ENCODE assay signal across 8 mouse cellular contexts in the genomic region with DNA sequence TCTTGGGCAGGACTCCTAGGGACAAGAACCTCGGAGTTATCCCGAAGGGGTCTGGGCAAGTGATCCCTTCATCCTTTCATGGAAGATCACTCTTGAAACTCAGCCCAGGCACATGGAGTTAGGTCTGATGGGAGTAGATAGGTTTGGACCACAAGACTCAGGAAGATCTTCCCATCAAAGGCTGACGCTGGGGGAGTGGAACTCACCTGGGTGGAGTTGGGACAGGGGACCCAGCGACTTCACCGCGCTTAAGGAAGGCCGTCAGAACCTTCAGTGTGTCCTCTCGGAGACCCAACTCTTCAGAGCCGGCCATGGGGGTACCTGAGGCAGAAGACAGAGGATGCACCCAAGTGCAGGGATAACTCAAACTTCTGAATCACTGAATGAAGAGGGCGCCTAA. TPM values are rescaled to one million over a fixed set of nuclear protein-coding genes. Genes with fewer than 3 reads are reported as not detected.
DNase-seq lines count a peak whose midpoint lies in the region; ATAC-seq and TF ChIP-seq lines count a peak whose summit lies in the region.

No protein-coding gene starts in this region.

- peaks cover 68% of the 10 kb centered on the region for H3K36me3 ChIP-seq in heart, embryonic 12.5 days
- peaks cover 10% of the 10 kb centered on the region for H3K36me3 ChIP-seq in ES-Bruce4 (ENCODE audit: control insufficient read depth, insufficient read depth, low read length, poor library complexity, severe bottlenecking)
- H3K36me3 ChIP-seq in forebrain, embryonic 16.5 days (ENCODE audit: control insufficient read depth, insufficient read depth): peaks cover 13% of the 10 kb centered on the region
- peaks cover 64% of the 10 kb centered on the region for H3K36me3 ChIP-seq in liver, embryonic 15.5 days (replicated peaks)

- no peak for ATAC-seq in heart, embryonic 12.5 days (ENCODE audit: insufficient number of reproducible peaks, low FRiP score)
- no peak for ATAC-seq in forebrain, embryonic 16.5 days
- no peak for ATAC-seq in liver, embryonic 15.5 days (ENCODE audit: insufficient read depth)

- no peaks in the 10 kb centered on the region for H3K9me3 ChIP-seq in heart, embryonic 12.5 days (replicated peaks)
- H3K9me3 ChIP-seq in ES-Bruce4 (replicated peaks; ENCODE audit: control insufficient read depth, insufficient read depth, low read length, poor library complexity, severe bottlenecking): no peaks in the 10 kb centered on the region
- H3K9me3 ChIP-seq in forebrain, embryonic 16.5 days (ENCODE audit: control insufficient read depth, low read length): no peaks in the 10 kb centered on the region
- H3K9me3 ChIP-seq in liver, embryonic 15.5 days (replicated peaks): no peaks in the 10 kb centered on the region

- H3K4me3 ChIP-seq in heart, embryonic 12.5 days: peak overlapping the region; percentile 60
- H3K4me3 ChIP-seq in ES-Bruce4 (ENCODE audit: low read depth, low read length): peak overlapping the region; percentile 82
- peak overlapping the region; percentile 59 for H3K4me3 ChIP-seq in forebrain, embryonic 16.5 days (replicated peaks; ENCODE audit: low read length)
- peak overlapping the region; percentile 67 for H3K4me3 ChIP-seq in liver, embryonic 15.5 days (replicated peaks)
- H3K4me3 ChIP-seq in cerebellum, adult 2 months (replicated peaks; ENCODE audit: insufficient read depth, low read depth, low read length): no peak overlapping the region

- WGBS in heart, embryonic 12.5 days: 14% methylated on average over 10 of the region's 10 CpGs
- WGBS in forebrain, embryonic 16.5 days: 10% methylated on average over 10 of the region's 10 CpGs
- 13% methylated on average over 10 of the region's 10 CpGs for WGBS in liver, embryonic 15.5 days (ENCODE audit: insufficient replicate concordance)
- WGBS in cerebellum, adult 2 months: 8% methylated on average over 10 of the region's 10 CpGs

- TF ChIP-seq CTCF in ES-Bruce4 (IDR thresholded peaks at IDR 0.05; ENCODE audit: low read depth, low read length): no peak
- TF ChIP-seq CTCF in cerebellum, adult 2 months (IDR thresholded peaks at IDR 0.05; ENCODE audit: borderline replicate concordance, insufficient read depth, low read depth, low read length): no peak

- H3K9ac ChIP-seq in heart, embryonic 12.5 days: peak overlapping the region; percentile 87
- H3K9ac ChIP-seq in ES-Bruce4 (ENCODE audit: low read depth, poor library complexity, severe bottlenecking): peak overlapping the region; percentile 57
- peak overlapping the region; percentile 30 for H3K9ac ChIP-seq in forebrain, embryonic 16.5 days (replicated peaks; ENCODE audit: low read depth, low read length)
- H3K9ac ChIP-seq in liver, embryonic 15.5 days: peak overlapping the region; percentile 72

- no peaks in the 10 kb centered on the region for H3K27me3 ChIP-seq in heart, embryonic 12.5 days (replicated peaks)
- no peaks in the 10 kb centered on the region for H3K27me3 ChIP-seq in ES-Bruce4 (ENCODE audit: control insufficient read depth, insufficient read depth, low read length, poor library complexity, severe bottlenecking)
- no peaks in the 10 kb centered on the region for H3K27me3 ChIP-seq in forebrain, embryonic 16.5 days (replicated peaks; ENCODE audit: control insufficient read depth, insufficient read depth, low read length)
- H3K27me3 ChIP-seq in liver, embryonic 15.5 days: no peaks in the 10 kb centered on the region
- no peaks in the 10 kb centered on the region for H3K27me3 ChIP-seq in cerebellum, adult 2 months (ENCODE audit: control insufficient read depth, insufficient read depth, low read length)

- peaks cover 43% of the 10 kb centered on the region for H3K4me1 ChIP-seq in heart, embryonic 12.5 days (replicated peaks)
- H3K4me1 ChIP-seq in ES-Bruce4 (ENCODE audit: control insufficient read depth, insufficient read depth, low read length): no peaks in the 10 kb centered on the region
- peaks cover 22% of the 10 kb centered on the region for H3K4me1 ChIP-seq in forebrain, embryonic 16.5 days (replicated peaks; ENCODE audit: control insufficient read depth, insufficient read depth, low read length)
- peaks cover 43% of the 10 kb centered on the region for H3K4me1 ChIP-seq in liver, embryonic 15.5 days (replicated peaks)
- peaks cover 7% of the 10 kb centered on the region for H3K4me1 ChIP-seq in cerebellum, adult 2 months (ENCODE audit: control insufficient read depth, insufficient read depth, low read length)

- H3K27ac ChIP-seq in heart, embryonic 12.5 days (ENCODE audit: poor library complexity, severe bottlenecking): peak overlapping the region; percentile 74; the same call in 1 of the 2 replicates
- 0 out of 2 replicates have a peak overlapping the region, but pooled peaks have one; percentile 10 for H3K27ac ChIP-seq in ES-Bruce4 (ENCODE audit: insufficient read depth, low read length)
- no peak overlapping the region for H3K27ac ChIP-seq in forebrain, embryonic 16.5 days (ENCODE audit: low read length)
- peak overlapping the region; percentile 93 for H3K27ac ChIP-seq in liver, embryonic 15.5 days (replicated peaks)
- H3K27ac ChIP-seq in cerebellum, adult 2 months (ENCODE audit: insufficient read depth, low read length): no peak overlapping the region

- no peak for DNase-seq in heart, adult 18-20 months
- DNase-seq in cerebellum, adult 2 months: no peak
- no peak for DNase-seq in gastrocnemius, postnatal 10 days
- no peak for DNase-seq in layer of hippocampus, postnatal 25 days (ENCODE audit: extremely low spot score in 1 of 2, low spot score in 1 of 2)

- peak overlapping the region; percentile 83 for H3K4me2 ChIP-seq in heart, embryonic 12.5 days
- H3K4me2 ChIP-seq in forebrain, embryonic 16.5 days (ENCODE audit: low read length): peak overlapping the region; percentile 58
- peak overlapping the region; percentile 92 for H3K4me2 ChIP-seq in liver, embryonic 15.5 days

- no peak for TF ChIP-seq POLR2A in ES-Bruce4 (IDR thresholded peaks at IDR 0.05; ENCODE audit: insufficient read depth, low read length)
- no peak for TF ChIP-seq POLR2A in cerebellum, adult 2 months (IDR thresholded peaks at IDR 0.05; ENCODE audit: borderline replicate concordance, insufficient read depth, low read length)

- no peak for TF ChIP-seq EP300 in ES-Bruce4 (IDR thresholded peaks at IDR 0.05; ENCODE audit: insufficient read depth, low read depth, low read length)

RNA-seq across cellular contexts. Expression of a gene that starts 0.8 kb away (rescaled TPM):
- 59.5 and 60.8 TPM in 2 replicates for polyA plus RNA-seq in heart, embryonic 12.5 days (2016; fragmentation: Nextera tagmentation; extraction: Ambion mirVana)
- 10 to 100 TPM; 21.3 to 29.5 TPM for total RNA-seq in heart, adult 18-20 months (2021)
- 56.1 and 57.5 TPM in 2 replicates for polyA plus RNA-seq in ES-Bruce4 (2011; ENCODE audit: insufficient read depth, insufficient read length, low read depth, missing spikeins)
- 56.2 and 60.6 TPM in 2 replicates for polyA plus RNA-seq in forebrain, embryonic 16.5 days (2015; fragmentation: Nextera tagmentation; extraction: Ambion mirVana)
- polyA plus RNA-seq in liver, embryonic 15.5 days (2015; fragmentation: Nextera tagmentation; extraction: Ambion mirVana): 39.4 and 47.2 TPM in 2 replicates
- polyA plus RNA-seq in cerebellum, adult 2 months (2012; rRNA removed): 126 and 130 TPM in 2 replicates
- total RNA-seq in gastrocnemius, postnatal 10 days (2021): 10 to 100 TPM; 26.5 to 35.8 TPM
- total RNA-seq in layer of hippocampus, postnatal 25 days (2021): 10 to 100 TPM; 39.5 to 40.1 TPM

RNA-seq across cellular contexts. Expression of a gene that starts 1.8 kb away (rescaled TPM):
- 42.1 and 42.5 TPM in 2 replicates for polyA plus RNA-seq in heart, embryonic 12.5 days (2016; fragmentation: Nextera tagmentation; extraction: Ambion mirVana)
- total RNA-seq in heart, adult 18-20 months (2021): 1 to 10 TPM; 8.1 to 9.7 TPM
- polyA plus RNA-seq in ES-Bruce4 (2011; ENCODE audit: insufficient read depth, insufficient read length, low read depth, missing spikeins): 41.9 and 46.8 TPM in 2 replicates
- 15.3 and 16.0 TPM in 2 replicates for polyA plus RNA-seq in forebrain, embryonic 16.5 days (2015; fragmentation: Nextera tagmentation; extraction: Ambion mirVana)
- 12.3 and 13.7 TPM in 2 replicates for polyA plus RNA-seq in liver, embryonic 15.5 days (2015; fragmentation: Nextera tagmentation; extraction: Ambion mirVana)
- 6.0 and 6.4 TPM in 2 replicates for polyA plus RNA-seq in cerebellum, adult 2 months (2012; rRNA removed)
- total RNA-seq in gastrocnemius, postnatal 10 days (2021): 10 to 100 TPM; 10.8 to 14.0 TPM
- 1 to 10 TPM; 1.9 to 3.4 TPM for total RNA-seq in layer of hippocampus, postnatal 25 days (2021)

RNA-seq across cellular contexts. Expression of a gene that starts 10.3 kb away (rescaled TPM):
- polyA plus RNA-seq in heart, embryonic 12.5 days (2016; fragmentation: Nextera tagmentation; extraction: Ambion mirVana): 377 and 394 TPM in 2 replicates
- total RNA-seq in heart, adult 18-20 months (2021): 100 to 1,000 TPM in 1 of 2 experiments, 10 to 100 TPM in 1; 90.3 to 110 TPM
- polyA plus RNA-seq in ES-Bruce4 (2011; ENCODE audit: insufficient read depth, insufficient read length, low read depth, missing spikeins): 461 and 485 TPM in 2 replicates
- 646 and 707 TPM in 2 replicates for polyA plus RNA-seq in forebrain, embryonic 16.5 days (2015; fragmentation: Nextera tagmentation; extraction: Ambion mirVana)
- 111 and 114 TPM in 2 replicates for polyA plus RNA-seq in liver, embryonic 15.5 days (2015; fragmentation: Nextera tagmentation; extraction: Ambion mirVana)
- polyA plus RNA-seq in cerebellum, adult 2 months (2012; rRNA removed): 225 and 227 TPM in 2 replicates
- total RNA-seq in gastrocnemius, postnatal 10 days (2021): 100 to 1,000 TPM; 267 to 271 TPM
- total RNA-seq in layer of hippocampus, postnatal 25 days (2021): 100 to 1,000 TPM; 161 to 174 TPM

RNA-seq across cellular contexts. Expression of a gene that starts 19.5 kb away (rescaled TPM):
- polyA plus RNA-seq in heart, embryonic 12.5 days (2016; fragmentation: Nextera tagmentation; extraction: Ambion mirVana): 37.0 and 41.2 TPM in 2 replicates
- total RNA-seq in heart, adult 18-20 months (2021): 10 to 100 TPM; 45.1 to 46.0 TPM
- polyA plus RNA-seq in ES-Bruce4 (2011; ENCODE audit: insufficient read depth, insufficient read length, low read depth, missing spikeins): 64.2 and 73.2 TPM in 2 replicates
- 42.1 and 44.3 TPM in 2 replicates for polyA plus RNA-seq in forebrain, embryonic 16.5 days (2015; fragmentation: Nextera tagmentation; extraction: Ambion mirVana)
- polyA plus RNA-seq in liver, embryonic 15.5 days (2015; fragmentation: Nextera tagmentation; extraction: Ambion mirVana): 10.4 and 11.9 TPM in 2 replicates
- polyA plus RNA-seq in cerebellum, adult 2 months (2012; rRNA removed): 115 and 120 TPM in 2 replicates
- total RNA-seq in gastrocnemius, postnatal 10 days (2021): 10 to 100 TPM; 47.7 to 55.8 TPM
- total RNA-seq in layer of hippocampus, postnatal 25 days (2021): 100 to 1,000 TPM; 151 to 156 TPM

RNA-seq across cellular contexts. Expression of a gene that starts 21.1 kb away (rescaled TPM):
- polyA plus RNA-seq in heart, embryonic 12.5 days (2016; fragmentation: Nextera tagmentation; extraction: Ambion mirVana): 79.3 and 79.4 TPM in 2 replicates
- total RNA-seq in heart, adult 18-20 months (2021): 10 to 100 TPM; 43.9 to 47.7 TPM
- polyA plus RNA-seq in ES-Bruce4 (2011; ENCODE audit: insufficient read depth, insufficient read length, low read depth, missing spikeins): 72.4 and 80.4 TPM in 2 replicates
- 10.1 and 12.0 TPM in 2 replicates for polyA plus RNA-seq in forebrain, embryonic 16.5 days (2015; fragmentation: Nextera tagmentation; extraction: Ambion mirVana)
- 20.8 and 23.6 TPM in 2 replicates for polyA plus RNA-seq in liver, embryonic 15.5 days (2015; fragmentation: Nextera tagmentation; extraction: Ambion mirVana)
- 29.7 and 29.9 TPM in 2 replicates for polyA plus RNA-seq in cerebellum, adult 2 months (2012; rRNA removed)
- total RNA-seq in gastrocnemius, postnatal 10 days (2021): 10 to 100 TPM; 75.5 to 80.6 TPM
- 10 to 100 TPM; 11.7 to 12.3 TPM for total RNA-seq in layer of hippocampus, postnatal 25 days (2021)

Comparison
In these comparisons a context has a peak if more than half of its experiments do, and no peak if none do; other contexts are left out.
1. H3K27ac ChIP-seq: peak in heart, embryonic 12.5 days (single experiment), ES-Bruce4 (single experiment) and liver, embryonic 15.5 days (single experiment); none in forebrain, embryonic 16.5 days (single experiment) and cerebellum, adult 2 months (single experiment).
2. H3K9ac ChIP-seq: peak in every context shown above with its lines; median percentile 87 in heart, embryonic 12.5 days; 72 in liver, embryonic 15.5 days; 57 in ES-Bruce4; 30 in forebrain, embryonic 16.5 days.
3. Peak in every context shown above with its lines, with median percentiles within 50 percentile points of each other: H3K4me2 ChIP-seq.